Comparison of ENCODE assay signal across 9 mouse cellular contexts in the genomic region with DNA sequence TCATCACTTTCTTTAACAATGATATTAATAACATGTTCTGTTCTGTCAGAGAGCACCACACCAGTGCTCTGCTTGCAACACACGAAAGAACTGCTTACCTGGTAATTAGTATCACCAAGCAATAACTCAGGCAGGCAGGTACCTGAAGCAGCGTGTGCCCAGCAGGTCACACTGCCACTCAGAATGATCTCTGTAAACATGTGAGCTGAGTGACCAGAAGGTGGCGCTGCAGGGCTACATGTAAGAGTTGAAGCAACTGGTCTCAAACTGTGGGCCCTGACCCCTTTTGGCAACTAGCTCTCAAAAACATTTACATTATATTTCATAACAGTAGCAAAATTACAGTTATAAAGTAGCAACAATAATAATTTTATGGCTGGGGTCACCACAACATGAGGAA. TPM values are rescaled to one million over a fixed set of nuclear protein-coding genes. Genes with fewer than 3 reads are reported as not detected.
DNase-seq lines count a peak whose midpoint lies in the region; ATAC-seq and TF ChIP-seq lines count a peak whose summit lies in the region.
"Had no signal": no experiment of that assay in that cellular context is flagged by ENCODE, and none has a peak within 500 bp of the region (broad histone marks: within the 10 kb centered on the region; RNA-seq: fewer than 3 reads in every experiment).

No protein-coding gene starts in this region.

- H3K9ac ChIP-seq in lung, postnatal 0 days (replicated peaks; ENCODE audit: low read depth) = no peak overlapping the region
- H3K9ac ChIP-seq: limb, embryonic 12.5 days had no signal

- peak; percentile 73 for ATAC-seq in activated CD4-positive, CD25-positive, alpha-beta regulatory T cell, adult 4 months
- ATAC-seq in lung, postnatal 0 days = peak; percentile 48; the same call in 1 of the 2 replicates

- peak; percentile 60 to 72 for DNase-seq in CD8-positive naive resting alpha-beta T cell, adult 2 months (ENCODE audit: low read depth in 2 of 2, low spot score in 2 of 2)
- DNase-seq in cerebellum, postnatal 4 days (ENCODE audit: low spot score in 2 of 2) = peak; percentile 70 to 77
- DNase-seq in gastrocnemius, postnatal 25 days = peak; percentile 20
- peak; percentile 79 to 89 for DNase-seq in kidney, postnatal 25 days
- DNase-seq in lung, postnatal 0 days (ENCODE audit: low spot score) = peak; percentile 89
- peak; percentile 70 to 73 for DNase-seq in right cerebral cortex, adult 2 months (ENCODE audit: low spot score in 2 of 2)
- peak; percentile 67 for DNase-seq in urinary bladder, postnatal 25 days (ENCODE audit: low spot score)

- H3K4me3 ChIP-seq in lung, postnatal 0 days (ENCODE audit: low read depth, low read length) = no peak overlapping the region
- H3K4me3 ChIP-seq: limb, embryonic 12.5 days had no signal

- H3K27me3 ChIP-seq in lung, postnatal 0 days (replicated peaks; ENCODE audit: insufficient read depth, low read length) = no peaks in the 10 kb centered on the region
- H3K27me3 ChIP-seq: limb, embryonic 12.5 days had no signal

- H3K9me3 ChIP-seq in lung, postnatal 0 days (ENCODE audit: low read length) = no peaks in the 10 kb centered on the region
- H3K9me3 ChIP-seq: limb, embryonic 12.5 days had no signal

- 18% methylated on average over 3 of the region's 3 CpGs for WGBS in lung, postnatal 0 days

- no peaks in the 10 kb centered on the region for H3K4me1 ChIP-seq in lung, postnatal 0 days (ENCODE audit: insufficient read depth, low read depth, low read length)
- H3K4me1 ChIP-seq: limb, embryonic 12.5 days had no signal

- H3K36me3 ChIP-seq in lung, postnatal 0 days (ENCODE audit: insufficient read depth, low read length) = no peaks in the 10 kb centered on the region

- TF ChIP-seq EP300 in lung, postnatal 0 days (IDR thresholded peaks at IDR 0.05) = no peak

- peak; percentile 96 for TF ChIP-seq CTCF in lung, postnatal 0 days (IDR thresholded peaks at IDR 0.05)

- no peak overlapping the region for H3K27ac ChIP-seq in lung, postnatal 0 days (ENCODE audit: low read length)
- H3K27ac ChIP-seq: limb, embryonic 12.5 days had no signal

- no peak overlapping the region for H3K4me2 ChIP-seq in lung, postnatal 0 days (replicated peaks; ENCODE audit: low read depth, low read length)
- H3K4me2 ChIP-seq: limb, embryonic 12.5 days had no signal

RNA-seq across cellular contexts. Expression of a gene that starts 59.1 kb away (rescaled TPM):
- not detected for polyA plus RNA-seq in activated CD4-positive, CD25-positive, alpha-beta regulatory T cell, adult 4 months (2017; shearing (Covaris generic))
- under 1 TPM; 0.38 TPM for total RNA-seq in gastrocnemius, postnatal 25 days (2021)
- 0.19 TPM in 1 of 2 replicates, not detected in the other for polyA plus RNA-seq in lung, postnatal 0 days (2015; fragmentation: Nextera tagmentation; extraction: Ambion mirVana)
- polyA plus RNA-seq: limb, embryonic 12.5 days had no signal

Comparison
In these comparisons a context has a peak if more than half of its experiments do, and no peak if none do; other contexts are left out.
1. DNase-seq: peak in every context shown above with its lines; median percentile 89 in lung, postnatal 0 days; 84 in kidney, postnatal 25 days; 74 in cerebellum, postnatal 4 days; 72 in right cerebral cortex, adult 2 months; 67 in urinary bladder, postnatal 25 days; 66 in CD8-positive naive resting alpha-beta T cell, adult 2 months; 20 in gastrocnemius, postnatal 25 days.